Mouse (Mus musculus) gastrocnemius, postnatal 25 days (tissue): ENCODE results near the gene Ebf1. TPM values are rescaled to one million over a fixed set of nuclear protein-coding genes. Genes with fewer than 3 reads are reported as not detected.

Experiments
- DNase-seq: peaks from one replicate; pipeline ENCODE4 v3.0.0; 2022
- total RNA-seq, 2 experiments: library from RNA; stranded (reverse); gene quantifications; 1 replicate in 1 of 2; 2 replicates in 1 of 2; pipeline ENCODE4 v1.2.3; 2021

The Ebf1 gene
- total RNA-seq, 2 experiments from 2014 or later: 9.3 to 14.0 TPM

DNA sequence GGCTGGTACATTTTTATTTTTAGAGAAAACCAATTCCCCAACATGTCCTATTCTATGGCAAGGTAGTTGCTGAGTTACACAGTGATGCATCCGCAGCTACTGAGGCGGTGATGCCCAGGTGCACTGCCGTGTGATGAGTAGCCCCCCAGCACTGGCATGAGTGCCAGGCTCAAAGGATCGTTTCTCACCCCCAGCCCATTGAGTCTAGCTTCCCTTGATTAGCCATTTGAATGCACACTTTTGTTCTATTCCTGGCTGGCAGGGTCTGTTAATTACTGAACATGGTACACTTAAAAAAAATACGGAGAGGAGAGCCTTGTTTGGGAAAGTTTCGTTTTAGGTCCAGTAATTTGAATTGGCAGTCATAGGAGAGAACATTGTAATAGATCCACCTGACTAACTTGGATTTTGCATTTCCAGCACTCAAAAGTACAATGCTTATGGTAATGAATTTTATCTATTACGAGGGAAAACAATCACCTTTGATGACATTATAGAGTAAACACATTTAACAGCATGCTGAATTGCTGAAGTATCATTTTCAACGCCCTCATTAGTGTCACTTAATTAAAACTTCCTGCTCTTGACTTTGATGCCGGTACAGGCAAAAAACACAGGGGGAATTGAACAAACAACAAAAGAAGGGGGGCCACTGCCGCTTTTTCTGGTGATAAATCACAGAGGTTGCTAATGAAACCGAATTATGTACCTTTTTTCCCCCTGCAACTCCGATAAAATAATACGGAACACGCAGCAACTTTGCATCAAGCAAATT is 167.3 kb downstream of the Ebf1 start:
- no peak for DNase-seq

DNA sequence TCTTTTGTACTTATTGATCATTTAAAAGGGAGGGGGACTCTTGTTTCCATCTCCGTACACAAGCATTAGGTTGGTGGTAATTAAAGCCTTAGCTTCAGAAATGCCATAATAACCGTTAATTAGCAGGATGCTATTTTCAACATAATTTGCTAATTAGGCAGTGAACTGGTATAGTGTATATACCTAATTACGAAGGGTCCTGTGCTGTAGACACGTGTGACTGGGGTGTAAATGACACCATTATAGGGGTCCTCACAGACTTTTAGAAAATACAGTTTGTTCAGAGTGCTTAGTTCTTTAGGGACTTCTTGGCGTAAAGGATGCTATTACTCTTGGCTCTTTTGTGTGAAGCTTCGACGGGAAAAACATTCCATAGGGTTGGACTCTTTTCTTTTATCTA is 167.9 kb downstream of the Ebf1 start:
- DNase-seq: no peak

DNA sequence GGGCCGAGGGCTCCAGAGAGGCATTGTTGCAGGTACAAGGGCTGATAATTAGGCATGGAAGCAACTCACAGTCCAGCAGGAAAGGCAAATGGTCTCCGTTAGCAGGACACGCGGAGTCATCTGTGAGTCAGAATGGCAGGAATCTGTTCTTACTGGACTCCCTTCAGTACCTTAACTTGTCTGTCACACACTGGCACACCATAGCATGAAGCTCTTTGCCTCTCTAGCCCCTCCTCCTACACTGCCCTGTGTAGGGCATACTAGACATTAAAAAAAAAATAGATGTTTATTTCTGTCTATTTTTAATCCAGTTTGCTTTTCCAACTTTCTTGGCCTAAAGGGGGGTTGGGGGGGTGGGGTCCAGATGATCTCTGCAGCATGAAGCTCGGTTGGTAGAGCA is 168.4 kb downstream of the Ebf1 start:
- DNase-seq: no peak

- no peak for DNase-seq
These were observed 170.9 kb downstream of the Ebf1 start for GRCm38 (mm10) chr11:44788003-44788402.

GRCm38 (mm10) chr11:44792816-44793215 is 175.7 kb downstream of the Ebf1 start:
- DNase-seq: no peak

- DNase-seq: no peak
These were observed 177.8 kb downstream of the Ebf1 start for GRCm38 (mm10) chr11:44794883-44795282.

DNA sequence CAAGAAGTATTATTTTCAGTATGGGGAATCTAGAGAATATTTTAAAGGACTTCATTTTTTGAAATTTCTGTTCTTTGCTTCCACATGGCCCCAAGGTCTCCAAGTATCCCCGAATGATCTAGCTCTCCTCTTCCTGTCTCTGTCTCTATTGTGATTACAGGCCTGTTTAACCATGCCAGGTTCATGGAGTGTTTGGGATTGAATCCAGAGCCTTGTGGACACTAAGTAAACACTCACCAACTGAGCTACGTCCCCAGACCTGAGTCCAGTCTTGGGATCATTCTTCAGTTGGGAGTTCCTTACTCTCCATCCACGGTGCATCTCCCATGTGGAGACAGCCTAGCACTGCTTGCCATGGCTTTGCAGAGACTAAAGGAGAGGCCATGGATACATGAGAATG is 178.7 kb downstream of the Ebf1 start:
- DNase-seq: no peak

DNA sequence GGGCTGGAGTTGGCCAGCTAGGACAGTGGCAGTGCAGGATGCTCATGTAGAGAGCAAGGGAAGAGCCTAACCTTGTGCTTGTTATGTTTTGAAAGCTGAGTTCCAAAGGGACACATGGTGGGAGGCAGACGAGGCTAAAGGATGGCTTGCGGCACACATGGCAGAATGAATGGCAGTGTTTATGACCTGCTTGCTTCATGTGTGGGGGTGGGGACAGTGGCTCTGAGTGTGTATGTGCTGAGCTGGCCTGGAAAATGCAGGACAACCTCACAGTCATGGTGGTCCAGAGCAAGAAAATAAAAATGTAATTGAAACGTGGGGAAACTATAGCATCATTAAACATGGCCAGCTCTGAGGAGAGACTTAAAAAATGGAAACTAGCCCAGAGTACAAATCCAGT is 181.2 kb downstream of the Ebf1 start:
- no peak for DNase-seq

GRCm38 (mm10) chr11:44804046-44804445 is 186.9 kb downstream of the Ebf1 start:
- no peak for DNase-seq

DNA sequence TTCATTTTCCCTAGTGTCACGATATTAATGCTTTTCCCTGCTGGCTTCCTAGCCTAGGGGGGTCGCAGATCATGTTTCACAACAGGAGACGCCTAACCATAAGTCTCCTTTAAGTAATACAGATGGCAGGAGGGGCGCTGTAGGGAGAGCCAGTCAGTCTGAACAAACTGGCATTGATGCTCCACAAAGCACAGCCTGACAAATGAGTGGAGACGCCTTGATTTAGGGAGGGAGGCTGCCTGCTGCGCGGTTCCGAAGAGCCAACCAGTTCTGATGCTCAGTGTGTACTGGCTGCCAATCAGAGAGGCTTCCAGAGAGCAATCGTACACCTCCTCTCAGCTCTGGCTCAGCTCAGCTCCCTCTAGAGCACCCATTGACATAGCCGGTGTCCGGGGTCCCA is 189.5 kb downstream of the Ebf1 start:
- DNase-seq: no peak

DNA sequence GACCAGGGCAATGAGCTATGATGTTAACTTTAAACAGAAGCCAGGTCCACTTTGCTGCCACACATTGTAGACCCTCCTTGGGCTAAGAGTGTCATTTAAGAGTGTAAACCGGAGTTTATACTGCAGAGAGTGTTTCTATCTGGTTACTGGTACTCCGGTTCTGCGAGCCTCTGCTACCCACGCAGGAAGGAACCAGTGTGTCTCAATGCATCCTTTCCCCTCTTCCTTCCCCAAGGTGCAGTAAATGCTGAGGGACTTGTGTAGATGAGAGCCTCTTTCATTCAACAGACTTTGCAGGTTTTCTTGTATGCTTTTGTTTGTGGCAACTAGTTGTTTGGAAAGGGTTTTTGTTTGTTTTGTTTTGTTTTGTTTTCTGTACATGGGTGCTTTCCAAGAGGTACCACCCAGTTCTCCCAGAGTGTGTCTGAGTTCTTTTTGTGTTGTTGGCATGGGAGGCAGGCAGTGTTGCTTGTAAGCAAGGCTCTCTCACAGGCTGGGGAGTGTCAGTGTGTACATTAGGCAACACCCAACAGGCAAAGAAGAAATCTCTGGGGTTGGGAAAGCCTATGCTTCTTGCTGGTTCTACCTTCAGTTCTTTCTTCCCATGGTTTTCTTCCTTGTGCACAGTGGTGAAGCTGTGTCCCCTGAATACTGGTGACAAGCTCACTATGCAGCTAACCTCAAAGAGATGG is 191.9 kb downstream of the Ebf1 start:
- DNase-seq: no peak

GRCm38 (mm10) chr11:44811007-44811406 is 193.9 kb downstream of the Ebf1 start:
- no peak for DNase-seq

DNA sequence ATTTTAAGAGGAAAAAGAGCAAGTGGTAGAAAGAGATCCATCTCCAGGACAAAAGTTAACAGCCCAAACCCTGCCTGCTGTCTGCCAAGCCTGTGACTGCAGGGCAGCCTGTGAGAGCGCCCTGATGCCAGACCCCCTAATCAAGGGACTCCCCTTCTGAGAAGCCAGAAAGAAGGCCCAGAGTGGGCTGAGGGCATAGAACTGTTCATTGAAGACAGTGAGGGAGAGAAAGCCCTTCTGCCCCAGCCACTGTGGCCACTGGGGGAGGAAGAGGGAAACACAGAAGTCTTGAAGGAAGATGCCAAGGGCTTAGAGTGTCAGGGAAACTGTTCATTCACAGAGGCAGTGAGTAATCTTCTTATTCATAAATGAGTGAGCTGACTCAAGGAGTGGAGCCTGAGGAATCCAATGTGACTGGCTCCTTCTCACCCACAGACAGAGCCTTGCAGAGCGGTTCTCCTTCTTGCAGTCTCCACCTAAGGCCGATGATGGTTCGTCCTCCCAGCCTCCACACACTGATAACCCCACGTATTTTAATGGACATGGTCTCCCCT is 195.2 kb downstream of the Ebf1 start:
- DNase-seq: no peak

DNA sequence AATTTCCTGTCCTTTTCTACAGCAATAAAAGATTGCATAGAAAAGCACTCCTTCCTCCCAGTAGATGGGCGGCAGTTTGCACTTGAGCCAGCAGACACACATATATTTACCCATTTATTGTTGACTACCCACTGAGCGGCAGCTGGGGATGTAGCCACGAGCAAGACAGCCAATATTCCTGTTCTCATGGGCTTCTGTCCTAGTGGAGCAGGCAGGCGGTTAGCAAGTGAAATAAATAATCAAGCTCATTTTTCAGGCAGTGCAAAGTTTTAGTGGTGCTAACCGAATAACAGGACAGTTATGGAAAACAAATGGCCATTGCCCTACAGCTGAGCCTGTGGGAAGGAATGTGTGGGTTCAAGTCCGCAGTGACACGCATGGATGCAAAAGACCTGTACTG is 196.4 kb downstream of the Ebf1 start:
- DNase-seq: no peak

DNA sequence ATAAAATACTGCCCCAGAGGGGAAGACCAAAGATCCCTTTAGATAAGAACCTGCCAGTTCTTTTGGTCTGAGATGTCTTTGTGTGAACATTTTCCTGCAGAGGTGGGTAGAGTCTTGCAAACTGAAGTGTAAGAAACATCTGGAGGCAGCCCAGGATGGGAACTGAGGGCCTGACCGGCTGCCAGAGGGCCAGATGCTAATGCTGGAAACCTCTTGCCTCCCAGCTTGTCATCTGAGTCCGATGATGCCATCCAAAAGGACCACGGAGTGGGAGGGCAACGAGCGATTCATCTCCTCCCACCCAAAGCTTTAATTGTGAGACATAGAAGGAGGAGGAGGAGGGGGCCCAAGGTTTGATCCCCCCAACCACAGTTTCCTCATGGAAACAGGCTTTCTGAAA is 197.7 kb downstream of the Ebf1 start:
- DNase-seq: peak; percentile 13

DNA sequence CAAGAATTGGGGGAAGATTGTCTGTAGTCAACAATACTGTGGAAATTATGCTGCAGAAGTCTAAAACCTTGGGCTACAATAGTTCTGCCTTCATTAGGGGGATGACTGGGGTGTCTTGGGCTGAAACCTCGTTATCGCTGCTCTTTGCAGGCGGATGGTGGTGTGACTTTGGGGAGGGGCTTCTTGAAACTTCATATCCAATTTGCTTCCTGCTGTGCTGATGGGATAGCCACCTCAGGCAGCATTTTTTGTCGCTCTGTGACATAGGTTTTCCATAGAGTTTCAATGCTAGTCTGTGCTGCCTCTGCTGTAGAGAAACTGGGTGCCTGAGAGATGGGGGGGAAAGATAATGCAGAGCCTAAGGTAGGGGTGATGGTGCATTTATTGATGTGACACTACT is 198.9 kb downstream of the Ebf1 start:
- DNase-seq: no peak

DNA sequence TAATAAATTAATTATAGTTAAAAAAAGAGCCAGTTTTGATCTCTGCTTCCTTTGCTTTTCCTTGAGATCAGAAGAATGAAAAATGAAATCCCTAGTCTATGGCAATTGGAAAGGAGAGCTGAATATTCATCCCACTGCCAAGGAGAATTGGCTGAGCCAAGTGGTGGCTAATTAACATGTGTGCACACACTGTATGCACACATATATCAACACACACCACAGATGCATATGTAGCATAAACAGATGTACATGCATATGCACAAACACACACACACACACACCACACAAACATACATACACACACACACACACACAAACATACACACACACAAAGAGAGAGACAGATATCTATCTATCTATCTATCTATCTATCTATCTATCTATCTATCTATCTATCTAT is 205.2 kb downstream of the Ebf1 start:
- no peak for DNase-seq

DNA sequence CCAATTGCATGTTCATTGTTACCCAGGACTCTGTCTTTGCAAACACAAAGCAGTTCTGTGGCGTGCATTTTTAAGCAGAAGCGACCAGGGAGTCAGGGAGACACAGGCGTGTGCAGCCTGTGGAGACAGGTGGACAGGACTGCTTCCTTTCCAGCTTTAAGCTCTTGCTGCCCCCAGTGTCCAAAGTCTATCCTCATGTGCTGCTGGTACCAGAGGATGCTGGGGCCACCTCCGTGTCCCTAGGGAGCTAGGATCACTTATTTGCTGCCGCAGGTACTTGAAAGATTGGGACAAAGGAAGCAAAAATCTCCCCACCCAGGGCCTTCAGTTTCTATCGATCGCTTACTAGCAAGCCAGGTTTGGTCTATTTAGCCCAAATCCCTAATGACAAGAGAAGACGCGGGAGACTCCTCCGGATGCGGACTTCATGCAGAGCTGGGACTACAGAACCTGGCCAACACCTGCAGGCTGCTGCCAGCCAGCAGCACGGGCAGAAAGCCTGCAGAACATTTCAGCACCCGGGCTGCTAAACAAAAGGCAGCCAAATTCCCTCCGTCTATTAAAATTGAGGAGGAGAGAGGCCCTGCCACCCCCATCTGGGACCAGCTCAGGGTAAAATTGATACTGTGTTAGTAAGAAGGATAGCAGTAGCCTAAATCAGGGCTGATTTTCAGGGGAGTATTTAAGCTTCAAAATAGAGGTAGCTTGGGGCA is 215.3 kb downstream of the Ebf1 start:
- DNase-seq: no peak

- DNase-seq: no peak
These were observed 215.8 kb downstream of the Ebf1 start for GRCm38 (mm10) chr11:44832940-44833254.

- no peak for DNase-seq
These were observed 216.4 kb downstream of the Ebf1 start for GRCm38 (mm10) chr11:44833351-44833996.

GRCm38 (mm10) chr11:44835166-44835565 is 218.0 kb downstream of the Ebf1 start:
- no peak for DNase-seq

GRCm38 (mm10) chr11:44837592-44837991 is 220.5 kb downstream of the Ebf1 start:
- DNase-seq: no peak
